Mouse (Mus musculus) lung, adult 2 months (tissue): ENCODE data around the gene Gm28490.
"Not testable (repeated sequence)": the region's sequence is repeated elsewhere in the genome, so short reads cannot be mapped to it uniquely, and the experiment has no call there.

Experiments
- CTCF ChIP-seq: fragments of 200-500 bp; IDR thresholded peaks from 2 replicates; pipeline ENCODE4 v1.5.1; 2011; ENCODE audit warnings: mild to moderate bottlenecking, low read length, control low read depth; ENCODE audit not compliant: insufficient read depth
- POLR2A ChIP-seq: fragments of 200-500 bp; IDR thresholded peaks from 2 replicates; pipeline ENCODE4 v1.6.1; 2011; ENCODE audit warnings: low read depth, mild to moderate bottlenecking, control low read depth, low read length, borderline replicate concordance; ENCODE audit errors: extremely low read depth

DNA sequence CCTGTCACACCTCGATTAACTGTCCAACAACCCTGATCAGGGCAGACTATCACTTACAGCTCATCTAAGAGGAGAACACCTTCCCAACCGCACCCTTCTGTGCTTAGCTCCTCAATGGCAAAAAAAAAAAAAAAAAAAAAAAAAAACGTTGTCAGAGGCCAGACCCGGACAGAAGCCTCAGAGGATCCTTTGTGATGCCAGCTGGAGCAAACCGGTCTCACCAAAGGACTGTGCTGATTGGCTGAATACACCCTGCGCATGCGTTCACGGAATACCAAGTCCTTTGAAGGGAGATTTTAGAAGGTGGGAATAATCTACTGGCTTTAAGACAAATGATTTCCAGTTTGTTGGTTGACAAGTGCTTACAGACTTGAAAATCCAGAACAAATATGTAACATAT, at the start of gene Gm28490:
- not testable (repeated sequence) for TF ChIP-seq POLR2A, CTCF
